ENCODE assay signal across 8 mouse cellular contexts in the genomic region with DNA sequence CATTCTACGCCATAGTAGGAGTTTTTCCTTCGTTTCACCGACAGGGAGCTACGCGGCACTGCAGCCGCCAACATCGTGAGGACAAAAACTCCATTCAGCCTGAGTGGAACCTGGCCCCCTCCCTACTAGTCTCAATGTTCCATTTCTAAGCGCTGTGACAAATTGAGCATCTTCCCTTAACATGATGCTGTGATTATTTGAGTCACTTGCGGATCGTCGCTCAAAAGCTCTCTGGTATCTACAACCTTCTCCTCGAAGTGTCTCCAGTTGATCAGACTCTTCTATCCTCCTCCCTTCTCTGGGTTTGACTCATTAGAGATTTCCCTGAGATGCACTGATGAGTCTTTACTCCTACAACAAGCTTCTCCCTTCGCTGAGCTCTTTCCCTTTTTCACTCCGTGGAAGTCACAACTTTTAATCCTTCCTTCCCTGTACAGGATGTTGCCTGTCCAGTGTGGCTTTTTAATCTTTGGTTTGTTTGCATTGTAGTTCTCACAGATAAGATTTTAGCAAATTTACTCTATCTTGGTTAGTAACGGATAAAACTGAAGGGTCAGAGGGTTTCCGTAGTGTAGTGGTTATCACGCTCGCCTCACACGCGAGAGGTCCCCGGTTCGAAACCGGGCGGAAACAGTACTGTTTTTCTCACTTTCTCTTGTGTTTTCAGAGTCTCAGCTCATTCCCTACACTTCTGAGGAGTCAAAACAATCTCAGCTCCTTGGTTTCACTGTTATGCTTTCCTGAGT.
DNase-seq lines count a peak whose midpoint lies in the region; ATAC-seq and TF ChIP-seq lines count a peak whose summit lies in the region.

No protein-coding gene starts in this region.

- H3K36me3 ChIP-seq in MEL (ENCODE audit: control insufficient read depth in 1 of 2, insufficient read depth in 2 of 2, low read length in 2 of 2): peaks cover 0 to 3% of the 10 kb centered on the region in 2 experiments; a peak in 2 of 4 replicates
- no peaks in the 10 kb centered on the region for H3K36me3 ChIP-seq in stomach, embryonic 16.5 days (ENCODE audit: control insufficient read depth, insufficient read depth, low read length)

- WGBS in stomach, embryonic 16.5 days: 5% methylated on average over 24 of the region's 24 CpGs

- H3K79me2 ChIP-seq in MEL (ENCODE audit: control insufficient read depth, insufficient read depth, low read length, poor library complexity): no peaks in the 10 kb centered on the region

- ATAC-seq in stomach, embryonic 16.5 days (ENCODE audit: insufficient read depth, low FRiP score): no peak

- peak; percentile 27 to 54 for DNase-seq in layer of hippocampus, postnatal 10 days (ENCODE audit: low spot score in 2 of 2)
- no peak for DNase-seq in layer of hippocampus, postnatal 36 days
- DNase-seq in MEL (ENCODE audit: low read depth, low spot score) (peak; percentile 84), liver (peak; percentile 65)
- no peak for DNase-seq in adrenal gland, postnatal 14 days
- no peak for DNase-seq in gastrocnemius, postnatal 14 days

- H3K27ac ChIP-seq in MEL (ENCODE audit: control insufficient read depth, low read depth, low read length): no peak overlapping the region
- peak overlapping the region; percentile 50; the same call in 1 of the 2 replicates for H3K27ac ChIP-seq in embryonic fibroblast, embryonic 13.5 days (ENCODE audit: insufficient read depth, low read length)
- H3K27ac ChIP-seq in stomach, embryonic 16.5 days (ENCODE audit: low read length): no peak overlapping the region

- peaks cover 0 to 7% of the 10 kb centered on the region in 2 experiments; a peak in 1 of 4 replicates for H3K4me1 ChIP-seq in MEL (ENCODE audit: control insufficient read depth in 1 of 2, insufficient read depth in 2 of 2, low read length in 2 of 2)
- H3K4me1 ChIP-seq in embryonic fibroblast, embryonic 13.5 days (ENCODE audit: control insufficient read depth, insufficient read depth, low read length): no peaks in the 10 kb centered on the region
- no peaks in the 10 kb centered on the region; the same call in 1 of the 2 replicates for H3K4me1 ChIP-seq in stomach, embryonic 16.5 days (ENCODE audit: control insufficient read depth, insufficient read depth, low read length)

- no peak; a peak in 1 of 4 replicates for TF ChIP-seq EP300 in MEL (IDR thresholded peaks at IDR 0.05; ENCODE audit: low read depth in 1 of 2, low read length in 2 of 2)

- H3K27me3 ChIP-seq in MEL (ENCODE audit: control insufficient read depth in 1 of 2, insufficient read depth in 2 of 2, low read length in 2 of 2): no peaks in the 10 kb centered on the region
- H3K27me3 ChIP-seq in stomach, embryonic 16.5 days (ENCODE audit: control insufficient read depth, insufficient read depth, low read length): peaks cover 37% of the 10 kb centered on the region

- intact Hi-C loops in gastrocnemius, postnatal 14 days (cut with DNase I; ENCODE audit: low total_unique reads): no loop called here

- H3K9ac ChIP-seq in MEL (ENCODE audit: control insufficient read depth, low read depth, low read length, poor library complexity, severe bottlenecking): peak overlapping the region; percentile 42
- H3K9ac ChIP-seq in stomach, embryonic 16.5 days (ENCODE audit: low read length): no peak overlapping the region

- no peak for TF ChIP-seq CTCF in MEL (IDR thresholded peaks at IDR 0.05 in 2 of 3, conservative IDR thresholded peaks at IDR 0.05 in 1 of 3; ENCODE audit: control insufficient read depth in 1 of 3, insufficient read depth in 1 of 3, low read depth in 2 of 3, low read length in 3 of 3, poor library complexity in 1 of 3, severe bottlenecking in 1 of 3)
- no peak for TF ChIP-seq CTCF in embryonic fibroblast, embryonic 13.5 days (IDR thresholded peaks at IDR 0.05; ENCODE audit: borderline replicate concordance, insufficient read depth, low read length)

- no peaks in the 10 kb centered on the region for H3K9me3 ChIP-seq in MEL (replicated peaks; ENCODE audit: insufficient read depth, low read length)
- no peaks in the 10 kb centered on the region for H3K9me3 ChIP-seq in stomach, embryonic 16.5 days (replicated peaks; ENCODE audit: control insufficient read depth, low read length)

- TF ChIP-seq RAD21 in MEL (IDR thresholded peaks at IDR 0.05; ENCODE audit: low read depth, low read length): no peak

- TF ChIP-seq POLR2A in MEL (IDR thresholded peaks at IDR 0.05; ENCODE audit: control insufficient read depth in 1 of 2, insufficient read depth in 1 of 2, low read depth in 1 of 2, low read length in 2 of 2, poor library complexity in 1 of 2): no peak
- TF ChIP-seq POLR2A in embryonic fibroblast, embryonic 13.5 days (IDR thresholded peaks at IDR 0.05; ENCODE audit: low read depth, low read length): no peak

- H3K4me3 ChIP-seq in MEL (ENCODE audit: control insufficient read depth in 1 of 2, insufficient read depth in 1 of 2, low read depth in 2 of 2, low read length in 2 of 2): peak overlapping the region; percentile 54 to 91
- H3K4me3 ChIP-seq in embryonic fibroblast, embryonic 13.5 days (ENCODE audit: insufficient read depth, low read length): peak overlapping the region; percentile 95
- H3K4me3 ChIP-seq in stomach, embryonic 16.5 days (replicated peaks; ENCODE audit: low read length): peak overlapping the region; percentile 31

- H3K4me2 ChIP-seq in stomach, embryonic 16.5 days (ENCODE audit: low read depth, low read length): peak overlapping the region; percentile 44

TF ChIP-seq in MEL, 35 proteins besides CTCF, POLR2A, EP300 and RAD21:
- TF ChIP-seq MAFK (IDR thresholded peaks at IDR 0.05; ENCODE audit: borderline replicate concordance, low read depth, low read length): peak; percentile 94
- peak; percentile 48 for TF ChIP-seq SIN3A (IDR thresholded peaks at IDR 0.05; ENCODE audit: low read length)
- TF ChIP-seq TAL1 (IDR thresholded peaks at IDR 0.05; ENCODE audit: low read length): no peak
- TF ChIP-seq POLR2AphosphoS5 (IDR thresholded peaks at IDR 0.05; ENCODE audit: borderline replicate concordance, low read depth, low read length): no peak
- TF ChIP-seq GATA1 (IDR thresholded peaks at IDR 0.05; ENCODE audit: low read depth, low read length): peak; percentile 90
- TF ChIP-seq TBP (IDR thresholded peaks at IDR 0.05; ENCODE audit: low read depth, low read length): peak; percentile 100

Comparison
In these comparisons a context has a peak if more than half of its experiments do, and no peak if none do; other contexts are left out.
1. DNase-seq: peak in layer of hippocampus, postnatal 10 days (2 of 2), MEL (single experiment) and liver (single experiment); none in layer of hippocampus, postnatal 36 days (0 of 2), adrenal gland, postnatal 14 days (single experiment) and gastrocnemius, postnatal 14 days (single experiment).
2. H3K4me3 ChIP-seq: peak in every context shown above with its lines; median percentile 95 in embryonic fibroblast, embryonic 13.5 days; 72 in MEL; 31 in stomach, embryonic 16.5 days.